Mouse (Mus musculus) cerebellum, adult 8-10 months (tissue): ENCODE measurements around the gene Prrt4.

Experiments
- DNase-seq: peaks from one replicate; pipeline ENCODE4 v3.0.0; 2022

Gene Prrt4

GRCm38 (mm10) chr6:29147407-29148010 lies 31.9 kb downstream of the Prrt4 start:
- no peak for DNase-seq

GRCm38 (mm10) chr6:29146641-29147040 lies 32.7 kb downstream of the Prrt4 start:
- no peak for DNase-seq

GRCm38 (mm10) chr6:29145456-29146307 lies 33.7 kb downstream of the Prrt4 start:
- no peak for DNase-seq

DNA sequence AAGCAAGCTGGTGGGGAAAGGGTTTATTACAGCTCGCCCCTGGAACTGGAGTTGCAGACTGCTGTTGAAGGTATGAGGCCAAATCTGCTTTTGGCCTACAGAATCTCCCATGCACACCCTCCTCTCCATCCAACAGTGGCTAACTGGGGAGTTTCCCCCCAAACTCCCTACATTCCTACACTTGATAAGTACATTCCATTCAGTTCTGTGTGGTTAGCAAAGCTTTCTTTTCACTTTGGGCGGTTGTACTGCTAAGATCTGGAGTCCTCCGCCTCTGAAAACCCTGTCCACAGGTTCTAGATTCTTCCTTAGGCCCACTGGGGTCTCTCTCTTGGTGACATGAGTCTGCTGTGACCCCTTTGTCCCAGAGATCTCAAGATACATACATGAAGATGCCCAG lies 34.4 kb downstream of the Prrt4 start:
- no peak for DNase-seq

DNA sequence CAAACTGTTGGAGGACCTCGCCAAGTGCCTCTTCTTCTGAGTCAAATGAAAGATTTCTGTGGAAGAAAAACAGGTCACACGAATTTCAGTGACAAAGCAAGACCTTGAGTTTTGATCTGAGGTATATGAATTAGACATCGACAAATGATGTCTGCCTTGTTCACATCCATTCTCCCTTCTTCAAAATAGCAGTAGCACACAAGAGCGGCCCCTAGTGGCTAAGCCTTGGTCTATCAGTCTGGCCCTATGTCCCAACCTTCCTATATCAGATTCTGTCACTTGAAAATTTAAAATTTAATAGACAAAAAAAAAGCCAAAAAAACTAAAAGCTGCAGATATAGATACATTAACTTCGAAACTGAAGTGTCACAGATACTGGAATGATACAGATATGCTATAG lies 35.8 kb downstream of the Prrt4 start:
- DNase-seq = peak; percentile 62

- no peak for DNase-seq
Observed at GRCm38 (mm10) chr6:29137441-29137840, 41.9 kb downstream of the Prrt4 start.

DNA sequence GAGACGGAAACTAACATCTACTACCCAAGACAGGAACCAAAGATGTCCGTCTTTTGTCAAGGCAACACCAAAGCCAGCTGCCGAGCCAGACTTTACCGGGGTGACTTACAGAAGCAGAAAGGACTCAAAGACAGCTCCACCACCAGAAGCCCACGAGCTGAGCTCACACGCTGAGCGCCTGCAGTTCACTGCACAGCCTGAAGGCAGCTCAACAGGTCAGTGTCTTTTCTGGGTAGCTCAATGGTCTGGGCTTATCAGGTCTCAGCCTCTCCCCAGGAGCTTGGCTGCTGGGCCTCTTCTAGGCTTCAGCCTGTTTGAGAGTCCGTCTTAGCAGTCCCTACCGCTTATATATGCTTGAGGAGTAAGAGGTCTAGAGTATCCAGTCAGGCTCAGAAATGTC lies 46.3 kb downstream of the Prrt4 start:
- no peak for DNase-seq

DNA sequence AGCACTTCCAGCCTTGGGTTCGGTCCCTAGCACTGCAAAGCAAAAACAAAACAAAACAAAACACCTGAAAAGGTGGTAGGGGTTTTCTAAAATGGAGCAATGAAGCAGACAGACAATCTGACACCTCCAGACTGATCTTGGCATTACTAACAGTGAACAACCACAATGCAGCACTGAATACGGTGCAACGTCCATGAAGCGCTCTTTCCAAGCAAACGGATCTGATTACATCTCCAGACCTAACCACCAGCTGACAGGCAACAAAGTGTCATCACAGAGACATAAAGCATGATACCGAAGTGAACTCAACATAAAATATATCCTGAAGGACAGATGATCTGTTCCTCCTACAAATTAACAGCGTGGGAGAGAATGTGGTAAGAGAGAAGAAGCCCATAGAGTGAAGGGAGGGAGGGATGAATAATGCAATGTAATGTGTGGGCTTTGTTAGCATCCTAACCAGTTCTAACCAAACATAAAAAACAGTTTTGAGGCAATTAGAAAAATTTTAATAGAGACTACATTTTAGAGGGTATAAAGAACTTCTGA lies 52.4 kb downstream of the Prrt4 start:
- DNase-seq = no peak

DNA sequence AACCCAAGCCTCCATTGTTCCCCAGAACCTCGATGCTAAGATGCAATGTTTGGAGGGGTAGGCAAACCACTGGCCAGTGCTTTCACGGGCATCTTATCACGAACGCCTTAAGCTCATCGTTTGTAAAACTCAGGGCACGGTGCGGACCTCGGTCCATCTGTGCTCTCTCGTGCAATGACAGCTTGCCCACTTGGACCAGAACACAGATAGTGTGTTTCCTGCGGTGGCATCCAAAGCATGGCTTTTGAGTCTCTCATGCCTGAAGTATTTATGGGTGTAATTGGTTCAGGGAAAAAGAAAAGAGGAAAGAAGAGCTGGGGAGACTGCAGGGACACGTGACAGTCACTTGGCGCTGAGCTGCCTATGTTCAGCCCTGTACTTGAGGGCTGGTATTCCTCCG lies 59.4 kb downstream of the Prrt4 start:
- DNase-seq = peak; percentile 5
